In genomic region chrX:162266769-162267168, GRCm38 (mm10) we compare ENCODE assay signal across 11 mouse cellular contexts.
DNase-seq lines count a peak whose midpoint lies in the region; ATAC-seq and TF ChIP-seq lines count a peak whose summit lies in the region.
"Had no signal": no experiment of that assay in that cellular context is flagged by ENCODE, and none has a peak within 500 bp of the region (broad histone marks: within the 10 kb centered on the region; RNA-seq: fewer than 3 reads in every experiment).

No protein-coding gene starts in this region.

- no peak for TF ChIP-seq POLR2A in limb, embryonic 14.5 days (IDR thresholded peaks at IDR 0.05; ENCODE audit: borderline replicate concordance, extremely low read depth, insufficient read depth, insufficient read length)

- peak; percentile 4 for DNase-seq in limb, embryonic 14.5 days (ENCODE audit: low spot score)
- no peak for DNase-seq in limb, embryonic 10.5 days (ENCODE audit: low spot score)
- DNase-seq in embryonic facial prominence, embryonic 14.5 days (ENCODE audit: low spot score), result peak; percentile 66
- DNase-seq in hindbrain, postnatal 0 days (ENCODE audit: low spot score), result peak; percentile 11
- no peak for DNase-seq in cerebellum, adult 11-12 months
- DNase-seq in ovary, postnatal 14 days (ENCODE audit: low spot score), result no peak
- DNase-seq: right cerebral cortex, postnatal 4 days had no signal

- no peak overlapping the region for H3K9ac ChIP-seq in limb, embryonic 14.5 days (ENCODE audit: low read depth, low read length, severe bottlenecking)
- no peak overlapping the region for H3K9ac ChIP-seq in embryonic facial prominence, embryonic 14.5 days (ENCODE audit: low read depth, low read length)
- H3K9ac ChIP-seq in hindbrain, postnatal 0 days (replicated peaks; ENCODE audit: low read length), result no peak overlapping the region
- H3K9ac ChIP-seq in neural tube, embryonic 15.5 days (replicated peaks), result no peak overlapping the region

- H3K4me2 ChIP-seq in limb, embryonic 14.5 days (replicated peaks; ENCODE audit: low read depth, low read length, severe bottlenecking), result no peak overlapping the region
- H3K4me2 ChIP-seq in embryonic facial prominence, embryonic 14.5 days (ENCODE audit: low read depth, low read length), result no peak overlapping the region
- no peak overlapping the region for H3K4me2 ChIP-seq in hindbrain, postnatal 0 days (ENCODE audit: low read depth, low read length)
- no peak overlapping the region for H3K4me2 ChIP-seq in neural tube, embryonic 15.5 days
- H3K4me2 ChIP-seq: liver, embryonic 11.5 days had no signal

- TF ChIP-seq CTCF in hindbrain, postnatal 0 days (IDR thresholded peaks at IDR 0.05; ENCODE audit: low read depth), result no peak

- no peak overlapping the region for H3K4me3 ChIP-seq in limb, embryonic 14.5 days (replicated peaks; ENCODE audit: low read length)
- H3K4me3 ChIP-seq in limb, embryonic 10.5 days, result no peak overlapping the region
- no peak overlapping the region for H3K4me3 ChIP-seq in embryonic facial prominence, embryonic 14.5 days (ENCODE audit: low read depth, low read length)
- no peak overlapping the region for H3K4me3 ChIP-seq in hindbrain, postnatal 0 days (ENCODE audit: low read length)
- no peak overlapping the region for H3K4me3 ChIP-seq in neural tube, embryonic 15.5 days (replicated peaks)
- H3K4me3 ChIP-seq: layer of hippocampus, adult 2 months had no signal

- H3K27ac ChIP-seq in limb, embryonic 14.5 days (replicated peaks; ENCODE audit: low read depth, low read length), result no peak overlapping the region
- H3K27ac ChIP-seq in limb, embryonic 10.5 days, result no peak overlapping the region
- H3K27ac ChIP-seq in embryonic facial prominence, embryonic 14.5 days (replicated peaks; ENCODE audit: low read depth, low read length), result no peak overlapping the region
- H3K27ac ChIP-seq in hindbrain, postnatal 0 days, result no peak overlapping the region
- no peak overlapping the region for H3K27ac ChIP-seq in neural tube, embryonic 15.5 days (replicated peaks)
- H3K27ac ChIP-seq: layer of hippocampus, adult 2 months had no signal

- 75% methylated on average over 1 of the region's 1 CpGs for WGBS in limb, embryonic 14.5 days
- 79% methylated on average over 1 of the region's 1 CpGs for WGBS in limb, embryonic 10.5 days
- 63% methylated on average over 1 of the region's 1 CpGs for WGBS in embryonic facial prominence, embryonic 14.5 days
- 43% methylated on average over 1 of the region's 1 CpGs for WGBS in hindbrain, postnatal 0 days
- 26% methylated on average over 1 of the region's 1 CpGs for WGBS in neural tube, embryonic 15.5 days

- no peaks in the 10 kb centered on the region for H3K36me3 ChIP-seq in limb, embryonic 14.5 days (ENCODE audit: control insufficient read depth, insufficient read depth, low read length)
- H3K36me3 ChIP-seq in limb, embryonic 10.5 days, result no peaks in the 10 kb centered on the region
- no peaks in the 10 kb centered on the region for H3K36me3 ChIP-seq in embryonic facial prominence, embryonic 14.5 days (ENCODE audit: control insufficient read depth, insufficient read depth, low read length)
- no peaks in the 10 kb centered on the region for H3K36me3 ChIP-seq in hindbrain, postnatal 0 days (ENCODE audit: insufficient read depth, low read length)
- H3K36me3 ChIP-seq in neural tube, embryonic 15.5 days, result no peaks in the 10 kb centered on the region

- H3K4me1 ChIP-seq in limb, embryonic 14.5 days (ENCODE audit: control insufficient read depth, insufficient read depth, low read length), result no peaks in the 10 kb centered on the region
- H3K4me1 ChIP-seq in limb, embryonic 10.5 days, result no peaks in the 10 kb centered on the region
- H3K4me1 ChIP-seq in embryonic facial prominence, embryonic 14.5 days (ENCODE audit: control insufficient read depth, insufficient read depth, low read length), result no peaks in the 10 kb centered on the region
- no peaks in the 10 kb centered on the region for H3K4me1 ChIP-seq in hindbrain, postnatal 0 days (ENCODE audit: insufficient read depth, low read length)
- no peaks in the 10 kb centered on the region for H3K4me1 ChIP-seq in neural tube, embryonic 15.5 days

- no peak; the same call in 1 of the 2 replicates for ATAC-seq in limb, embryonic 14.5 days (ENCODE audit: low FRiP score, low read depth)
- peak; percentile 90 for ATAC-seq in embryonic facial prominence, embryonic 14.5 days (ENCODE audit: low read depth)
- peak; percentile 45; the same call in 1 of the 2 replicates for ATAC-seq in hindbrain, postnatal 0 days
- ATAC-seq in neural tube, embryonic 15.5 days (ENCODE audit: low FRiP score), result 0 out of 2 replicates have a peak, but pooled peaks have one; percentile 59
- no peak for ATAC-seq in megakaryocyte progenitor cell, adult 5-6 weeks (replicated peaks; ENCODE audit: poor library complexity)

- no peaks in the 10 kb centered on the region for H3K27me3 ChIP-seq in limb, embryonic 14.5 days (ENCODE audit: control insufficient read depth, insufficient read depth, low read length)
- peaks cover 82% of the 10 kb centered on the region for H3K27me3 ChIP-seq in limb, embryonic 10.5 days (ENCODE audit: low read depth, poor library complexity, severe bottlenecking)
- H3K27me3 ChIP-seq in embryonic facial prominence, embryonic 14.5 days (replicated peaks; ENCODE audit: control insufficient read depth, insufficient read depth, low read length), result no peaks in the 10 kb centered on the region; the same call in none of the 2 replicates
- H3K27me3 ChIP-seq in hindbrain, postnatal 0 days (ENCODE audit: insufficient read depth, low read length), result no peaks in the 10 kb centered on the region
- no peaks in the 10 kb centered on the region for H3K27me3 ChIP-seq in neural tube, embryonic 15.5 days (replicated peaks)

- no peaks in the 10 kb centered on the region for H3K9me3 ChIP-seq in limb, embryonic 14.5 days (ENCODE audit: control insufficient read depth, low read length)
- no peaks in the 10 kb centered on the region for H3K9me3 ChIP-seq in limb, embryonic 10.5 days (replicated peaks)
- no peaks in the 10 kb centered on the region for H3K9me3 ChIP-seq in embryonic facial prominence, embryonic 14.5 days (ENCODE audit: control insufficient read depth, low read length)
- H3K9me3 ChIP-seq in hindbrain, postnatal 0 days (ENCODE audit: low read length), result no peaks in the 10 kb centered on the region
- no peaks in the 10 kb centered on the region for H3K9me3 ChIP-seq in neural tube, embryonic 15.5 days (replicated peaks)

Comparison
In these comparisons a context has a peak if more than half of its experiments do, and no peak if none do; other contexts are left out.
1. DNase-seq: peak in limb, embryonic 14.5 days (single experiment), embryonic facial prominence, embryonic 14.5 days (single experiment) and hindbrain, postnatal 0 days (single experiment); none in limb, embryonic 10.5 days (single experiment), cerebellum, adult 11-12 months (single experiment) and ovary, postnatal 14 days (single experiment).
2. ATAC-seq: peak in embryonic facial prominence, embryonic 14.5 days (single experiment), hindbrain, postnatal 0 days (single experiment) and neural tube, embryonic 15.5 days (single experiment); none in limb, embryonic 14.5 days (single experiment) and megakaryocyte progenitor cell, adult 5-6 weeks (single experiment).